Mouse (Mus musculus): ENCODE results near the gene Zcchc2. TPM values are rescaled to one million over a fixed set of nuclear protein-coding genes. Genes with fewer than 3 reads are reported as not detected.

The Zcchc2 gene
- total and polyA plus RNA-seq, 3 experiments = 10.3 to 25.0 (median 19.1) TPM

- H3K36me3 ChIP-seq (ENCODE audit: control insufficient read depth in 1 of 2, insufficient read depth in 2 of 2, low read length in 2 of 2) = no peaks in the 10 kb centered on the region
- H3K79me2 ChIP-seq (ENCODE audit: control insufficient read depth, insufficient read depth, low read length, poor library complexity) = no peaks in the 10 kb centered on the region
- H3K9ac ChIP-seq (ENCODE audit: control insufficient read depth, low read depth, low read length, poor library complexity, severe bottlenecking) = no peak overlapping the region
- H3K4me3 ChIP-seq (ENCODE audit: control insufficient read depth in 1 of 2, insufficient read depth in 1 of 2, low read depth in 2 of 2, low read length in 2 of 2) = no peak overlapping the region
- TF ChIP-seq USF1 (IDR thresholded peaks at IDR 0.05; ENCODE audit: low read depth, low read length) (no peak), MYC (IDR thresholded peaks at IDR 0.05; ENCODE audit: low read depth, low read length) (no peak), E2F4 (IDR thresholded peaks at IDR 0.05; ENCODE audit: borderline replicate concordance, low read depth, low read length) (no peak), RAD21 (IDR thresholded peaks at IDR 0.05; ENCODE audit: low read depth, low read length) (no peak), ZKSCAN1 (IDR thresholded peaks at IDR 0.05; ENCODE audit: low read depth, low read length) (no peak), ELF1 (IDR thresholded peaks at IDR 0.05; ENCODE audit: low read depth, low read length) (no peak), EP300 (IDR thresholded peaks at IDR 0.05; ENCODE audit: low read depth in 1 of 2, low read length in 2 of 2) (no peak), ZMIZ1 (IDR thresholded peaks at IDR 0.05; ENCODE audit: low read depth, low read length) (no peak), GATA1 (IDR thresholded peaks at IDR 0.05; ENCODE audit: low read depth, low read length) (no peak), ZNF384 (IDR thresholded peaks at IDR 0.05; ENCODE audit: low read depth, low read length) (no peak), MXI1 (IDR thresholded peaks at IDR 0.05; ENCODE audit: low read depth, low read length) (no peak), JUND (IDR thresholded peaks at IDR 0.05; ENCODE audit: low read depth, low read length) (no peak), TCF12 (IDR thresholded peaks at IDR 0.05; ENCODE audit: low read depth, low read length) (no peak), CTCF (IDR thresholded peaks at IDR 0.05 in 2 of 3, conservative IDR thresholded peaks at IDR 0.05 in 1 of 3; ENCODE audit: control insufficient read depth in 1 of 3, insufficient read depth in 1 of 3, low read depth in 2 of 3, low read length in 3 of 3, poor library complexity in 1 of 3, severe bottlenecking in 1 of 3) (no peak), MAFK (IDR thresholded peaks at IDR 0.05; ENCODE audit: borderline replicate concordance, low read depth, low read length) (no peak), SMC3 (IDR thresholded peaks at IDR 0.05; ENCODE audit: low read depth, low read length) (no peak), UBTF (IDR thresholded peaks at IDR 0.05; ENCODE audit: borderline replicate concordance, insufficient read depth, low read depth, low read length) (no peak), SIN3A (IDR thresholded peaks at IDR 0.05; ENCODE audit: low read length) (no peak), NELFE (IDR thresholded peaks at IDR 0.05; ENCODE audit: low read depth, low read length) (no peak)
- H3K27ac ChIP-seq (ENCODE audit: control insufficient read depth, low read depth, low read length) = no peak overlapping the region
- no peaks in the 10 kb centered on the region for H3K4me1 ChIP-seq (ENCODE audit: control insufficient read depth in 1 of 2, insufficient read depth in 2 of 2, low read length in 2 of 2)
- DNase-seq (ENCODE audit: low read depth, low spot score) = no peak
- H3K9me3 ChIP-seq (replicated peaks; ENCODE audit: insufficient read depth, low read length) = no peaks in the 10 kb centered on the region
- no peaks in the 10 kb centered on the region; a peak in 1 of 4 replicates for H3K27me3 ChIP-seq (ENCODE audit: control insufficient read depth in 1 of 2, insufficient read depth in 2 of 2, low read length in 2 of 2)
Measured at GRCm38 (mm10) chr1:105962084-105962818, 28.0 kb upstream of the Zcchc2 start.

DNA sequence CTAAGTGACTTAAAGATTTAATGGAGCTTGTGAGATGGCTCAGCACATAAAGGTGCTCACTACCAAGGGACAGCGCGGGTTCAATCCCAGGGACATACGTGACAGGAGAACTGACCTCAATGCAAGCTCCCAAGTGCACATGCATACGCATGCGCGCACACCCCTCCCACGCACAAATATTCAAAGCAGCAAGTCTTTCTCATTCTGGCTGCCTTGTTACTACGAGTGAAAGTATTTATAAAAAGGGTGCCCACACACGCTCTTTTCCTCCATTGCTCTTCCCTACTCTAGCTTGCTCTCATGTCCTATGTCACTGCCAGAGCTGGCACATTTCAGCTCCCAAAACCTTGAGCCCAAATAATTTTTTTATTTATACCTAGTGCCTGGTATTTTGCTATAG is 27.4 kb upstream of the Zcchc2 start:
- H3K9ac ChIP-seq (ENCODE audit: control insufficient read depth, low read depth, low read length, poor library complexity, severe bottlenecking) = no peak overlapping the region
- DNase-seq (ENCODE audit: low read depth, low spot score) = no peak
- H3K27ac ChIP-seq (ENCODE audit: control insufficient read depth, low read depth, low read length) = no peak overlapping the region
- TF ChIP-seq BHLHE40 (IDR thresholded peaks at IDR 0.05; ENCODE audit: borderline replicate concordance, low read depth, low read length) (no peak), SMC3 (IDR thresholded peaks at IDR 0.05; ENCODE audit: low read depth, low read length) (no peak), CHD2 (IDR thresholded peaks at IDR 0.05; ENCODE audit: low read length) (no peak), TAL1 (IDR thresholded peaks at IDR 0.05; ENCODE audit: low read length) (no peak)
- H3K27me3 ChIP-seq (ENCODE audit: control insufficient read depth in 1 of 2, insufficient read depth in 2 of 2, low read length in 2 of 2) = no peaks in the 10 kb centered on the region; a peak in 1 of 4 replicates
- H3K79me2 ChIP-seq (ENCODE audit: control insufficient read depth, insufficient read depth, low read length, poor library complexity) = no peaks in the 10 kb centered on the region
- no peaks in the 10 kb centered on the region for H3K36me3 ChIP-seq (ENCODE audit: control insufficient read depth in 1 of 2, insufficient read depth in 2 of 2, low read length in 2 of 2)
- H3K9me3 ChIP-seq (replicated peaks; ENCODE audit: insufficient read depth, low read length) = no peaks in the 10 kb centered on the region
- H3K4me1 ChIP-seq (ENCODE audit: control insufficient read depth in 1 of 2, insufficient read depth in 2 of 2, low read length in 2 of 2) = no peaks in the 10 kb centered on the region
- no peak overlapping the region for H3K4me3 ChIP-seq (ENCODE audit: control insufficient read depth in 1 of 2, insufficient read depth in 1 of 2, low read depth in 2 of 2, low read length in 2 of 2)

Measured in MEL (cell line).